Mouse (Mus musculus) gastrocnemius, postnatal 4 days (tissue): ENCODE measurements around the gene Rgs14. TPM values are rescaled to one million over a fixed set of nuclear protein-coding genes. Genes with fewer than 3 reads are reported as not detected.
A peak's percentile ranks its signal among the peaks of the same experiment; 100 is the strongest.

Source experiments
- DNase-seq, 2 experiments: peaks; one replicate each; pipeline ENCODE4 v3.0.0; 2021 to 2022; ENCODE audit warnings: low spot score in 2 of 2, mixed read lengths in 2 of 2
- total RNA-seq, 2 experiments: library from RNA; stranded (reverse); gene quantifications; 2 replicates each; pipeline ENCODE4 v1.2.3; 2021

The Rgs14 gene
- total RNA-seq, 2 experiments from 2014 or later, result 0.88 to 1.1 TPM

GRCm38 (mm10) chr13:55344286-55344685, 25.2 kb upstream of the Rgs14 start:
- no peak for DNase-seq

GRCm38 (mm10) chr13:55346745-55347144, 22.8 kb upstream of the Rgs14 start:
- no peak for DNase-seq

GRCm38 (mm10) chr13:55361145-55361544, 8.4 kb upstream of the Rgs14 start:
- no peak for DNase-seq

GRCm38 (mm10) chr13:55361974-55362452, 7.5 kb upstream of the Rgs14 start:
- DNase-seq, result peak in 1 of 2 experiments; percentile 48

- peak; percentile 85 to 95 for DNase-seq
These were observed 7.0 kb upstream of the Rgs14 start, which contains the start of gene Lman2 for GRCm38 (mm10) chr13:55362453-55363060. Gene Lman2, minus strand, starts transcription at chr13:55362783.

GRCm38 (mm10) chr13:55368401-55368800, 1.1 kb upstream of the Rgs14 start:
- no peak for DNase-seq

GRCm38 (mm10) chr13:55370234-55370633, 702 bp downstream of the Rgs14 start:
- DNase-seq, result no peak

- DNase-seq, result no peak
These were observed 1.6 kb downstream of the Rgs14 start for GRCm38 (mm10) chr13:55371007-55371681.

GRCm38 (mm10) chr13:55371740-55372139, 2.2 kb downstream of the Rgs14 start:
- no peak for DNase-seq

GRCm38 (mm10) chr13:55374206-55374924, 4.8 kb downstream of the Rgs14 start:
- DNase-seq, result no peak

- no peak for DNase-seq
These were observed 6.3 kb downstream of the Rgs14 start for GRCm38 (mm10) chr13:55375877-55376276.

- no peak for DNase-seq
These were observed 9.5 kb downstream of the Rgs14 start for GRCm38 (mm10) chr13:55378907-55379580.

- DNase-seq, result no peak
These were observed 12.3 kb downstream of the Rgs14 start for GRCm38 (mm10) chr13:55381790-55382189.

- no peak for DNase-seq
These were observed 21.1 kb downstream of the Rgs14 start for GRCm38 (mm10) chr13:55390644-55391043.

- DNase-seq, result no peak
These were observed 22.1 kb downstream of the Rgs14 start for GRCm38 (mm10) chr13:55391626-55392029.

- no peak for DNase-seq
These were observed 23.4 kb downstream of the Rgs14 start for GRCm38 (mm10) chr13:55392933-55393332.

- no peak for DNase-seq
These were observed 28.6 kb downstream of the Rgs14 start, which contains the start of gene Slc34a1 for GRCm38 (mm10) chr13:55398088-55398487. Gene Slc34a1, plus strand, starts transcription at chr13:55398187.

- DNase-seq, result no peak
These were observed 29.9 kb downstream of the Rgs14 start for GRCm38 (mm10) chr13:55399300-55400038.

- DNase-seq, result no peak
These were observed 30.5 kb downstream of the Rgs14 start for GRCm38 (mm10) chr13:55400039-55400346.

GRCm38 (mm10) chr13:55403266-55403665, 33.7 kb downstream of the Rgs14 start:
- no peak for DNase-seq
